Mouse (Mus musculus): Measurements from ENCODE around the gene Gsk3a.

Gsk3a gene

GRCm38 (mm10) chr7:25250141-25250972 is 12.7 kb upstream of the Gsk3a start, which contains the start of gene Erf:
Gene Erf (minus strand): TSS chr7:25250761.
- DNase-seq (ENCODE audit: low spot score in 2 of 2) = peak; percentile 94

- DNase-seq (ENCODE audit: low spot score in 2 of 2) = no peak
Measured at GRCm38 (mm10) chr7:25249314-25250140, 11.9 kb upstream of the Gsk3a start.

GRCm38 (mm10) chr7:25248846-25249313 is 11.2 kb upstream of the Gsk3a start:
- DNase-seq (ENCODE audit: low spot score in 2 of 2) = no peak

GRCm38 (mm10) chr7:25248018-25248647 is 10.5 kb upstream of the Gsk3a start:
- DNase-seq (ENCODE audit: low spot score in 2 of 2) = peak; percentile 70 to 85

GRCm38 (mm10) chr7:25247498-25247897 is 9.8 kb upstream of the Gsk3a start:
- no peak for DNase-seq (ENCODE audit: low spot score in 2 of 2)

GRCm38 (mm10) chr7:25246759-25247137 is 9.1 kb upstream of the Gsk3a start:
- no peak for DNase-seq (ENCODE audit: low spot score in 2 of 2)

GRCm38 (mm10) chr7:25246079-25246758 is 8.6 kb upstream of the Gsk3a start:
- no peak for DNase-seq (ENCODE audit: low spot score in 2 of 2)

- no peak for DNase-seq (ENCODE audit: low spot score in 2 of 2)
Measured at GRCm38 (mm10) chr7:25244562-25245369, 7.1 kb upstream of the Gsk3a start.

GRCm38 (mm10) chr7:25243361-25243760 is 5.7 kb upstream of the Gsk3a start:
- DNase-seq (ENCODE audit: low spot score in 2 of 2) = no peak

- DNase-seq (ENCODE audit: low spot score in 2 of 2) = peak; percentile 81 to 86
Measured at GRCm38 (mm10) chr7:25241062-25241461, 3.4 kb upstream of the Gsk3a start.

GRCm38 (mm10) chr7:25240631-25241030 is 3.0 kb upstream of the Gsk3a start:
- DNase-seq (ENCODE audit: low spot score in 2 of 2) = no peak

GRCm38 (mm10) chr7:25238829-25239623 is 1.4 kb upstream of the Gsk3a start:
- peak; percentile 85 to 90 for DNase-seq (ENCODE audit: low spot score in 2 of 2)

GRCm38 (mm10) chr7:25238015-25238706 is 510 bp upstream of the Gsk3a start:
- peak; percentile 95 to 96 for DNase-seq (ENCODE audit: low spot score in 2 of 2)

- no peak for DNase-seq (ENCODE audit: low spot score in 2 of 2)
Measured at GRCm38 (mm10) chr7:25235526-25235925, 2.1 kb downstream of the Gsk3a start.

- DNase-seq (ENCODE audit: low spot score in 2 of 2) = no peak
Measured at GRCm38 (mm10) chr7:25233061-25233460, 4.6 kb downstream of the Gsk3a start.

GRCm38 (mm10) chr7:25232101-25232648 is 5.5 kb downstream of the Gsk3a start:
- DNase-seq (ENCODE audit: low spot score in 2 of 2) = no peak

- no peak for DNase-seq (ENCODE audit: low spot score in 2 of 2)
Measured at GRCm38 (mm10) chr7:25230690-25231285, 6.9 kb downstream of the Gsk3a start.

GRCm38 (mm10) chr7:25227523-25228300 is 9.9 kb downstream of the Gsk3a start:
- no peak for DNase-seq (ENCODE audit: low spot score in 2 of 2)
